In genomic region chr7:139085629-139086194, GRCm38 (mm10) we compare ENCODE assay signal across 8 mouse cellular contexts. TPM values are rescaled to one million over a fixed set of nuclear protein-coding genes. Genes with fewer than 3 reads are reported as not detected.
DNase-seq lines count a peak whose midpoint lies in the region; ATAC-seq lines count a peak whose summit lies in the region.
"Had no signal": no experiment of that assay in that cellular context is flagged by ENCODE, and none has a peak within 500 bp of the region (broad histone marks: within the 10 kb centered on the region; RNA-seq: fewer than 3 reads in every experiment).

Gene Dpysl4 (plus strand): TSS chr7:139086001.

- H3K9me3 ChIP-seq in embryonic facial prominence, embryonic 12.5 days = peaks cover 2% of the 10 kb centered on the region; the same call in 1 of the 2 replicates
- H3K9me3 ChIP-seq in heart, embryonic 11.5 days (replicated peaks; ENCODE audit: control insufficient read depth, low read length) = no peaks in the 10 kb centered on the region
- no peaks in the 10 kb centered on the region for H3K9me3 ChIP-seq in limb, embryonic 15.5 days
- H3K9me3 ChIP-seq in neural tube, embryonic 14.5 days (ENCODE audit: control insufficient read depth, low read length) = no peaks in the 10 kb centered on the region; the same call in 1 of the 2 replicates

- 7% methylated on average over 32 of the region's 32 CpGs for WGBS in embryonic facial prominence, embryonic 12.5 days
- 5% methylated on average over 32 of the region's 32 CpGs for WGBS in heart, embryonic 11.5 days (ENCODE audit: insufficient replicate concordance)
- WGBS in limb, embryonic 15.5 days = 7% methylated on average over 32 of the region's 32 CpGs
- WGBS in neural tube, embryonic 14.5 days = 7% methylated on average over 32 of the region's 32 CpGs

- H3K4me2 ChIP-seq in embryonic facial prominence, embryonic 12.5 days (replicated peaks) = peak within 1 kb of the TSS; percentile 75
- peak within 1 kb of the TSS; percentile 92 for H3K4me2 ChIP-seq in heart, embryonic 11.5 days
- H3K4me2 ChIP-seq in limb, embryonic 15.5 days = peak within 1 kb of the TSS; percentile 87
- peak within 1 kb of the TSS; percentile 63 for H3K4me2 ChIP-seq in neural tube, embryonic 14.5 days (ENCODE audit: low read depth, low read length)

- no peaks in the 10 kb centered on the region for H3K4me1 ChIP-seq in brown adipose tissue, adult 24 weeks (ENCODE audit: control insufficient read depth, insufficient read depth, insufficient read length, low read length)
- H3K4me1 ChIP-seq in embryonic facial prominence, embryonic 12.5 days = peaks cover 14% of the 10 kb centered on the region
- peaks cover 4% of the 10 kb centered on the region; the same call in 1 of the 2 replicates for H3K4me1 ChIP-seq in heart, embryonic 11.5 days (ENCODE audit: control insufficient read depth, insufficient read depth, low read length)
- H3K4me1 ChIP-seq in limb, embryonic 15.5 days = peaks cover 22% of the 10 kb centered on the region
- peaks cover 31% of the 10 kb centered on the region for H3K4me1 ChIP-seq in neural tube, embryonic 14.5 days (ENCODE audit: control insufficient read depth, insufficient read depth, low read length)

- peak; percentile 89 for DNase-seq in kidney, postnatal 10 days
- DNase-seq in yolk sac, embryonic 10.5 days (ENCODE audit: low spot score) = peak; percentile 52

- H3K9ac ChIP-seq in embryonic facial prominence, embryonic 12.5 days = peak within 1 kb of the TSS; percentile 77
- peak within 1 kb of the TSS; percentile 72 for H3K9ac ChIP-seq in heart, embryonic 11.5 days (ENCODE audit: low read depth, low read length)
- H3K9ac ChIP-seq in limb, embryonic 15.5 days = peak within 1 kb of the TSS; percentile 56
- H3K9ac ChIP-seq in neural tube, embryonic 14.5 days (replicated peaks; ENCODE audit: low read depth, low read length) = peak within 1 kb of the TSS; percentile 96

- H3K27ac ChIP-seq in brown adipose tissue, adult 24 weeks (replicated peaks; ENCODE audit: low read depth, low read length) = no peak within 1 kb of the TSS
- H3K27ac ChIP-seq in embryonic facial prominence, embryonic 12.5 days = no peak within 1 kb of the TSS
- no peak within 1 kb of the TSS for H3K27ac ChIP-seq in heart, embryonic 11.5 days (ENCODE audit: low read depth, low read length)
- H3K27ac ChIP-seq in limb, embryonic 15.5 days = 0 out of 2 replicates have a peak within 1 kb of the TSS, but pooled peaks have one; percentile 22
- peak within 1 kb of the TSS; percentile 81 for H3K27ac ChIP-seq in neural tube, embryonic 14.5 days (ENCODE audit: low read depth, low read length)

- H3K27me3 ChIP-seq in embryonic facial prominence, embryonic 12.5 days = peaks cover 14% of the 10 kb centered on the region; the same call in 1 of the 2 replicates
- H3K27me3 ChIP-seq in heart, embryonic 11.5 days (ENCODE audit: control insufficient read depth, insufficient read depth, low read length) = peaks cover 47% of the 10 kb centered on the region
- H3K27me3 ChIP-seq in limb, embryonic 15.5 days = peaks cover 39% of the 10 kb centered on the region
- H3K27me3 ChIP-seq in neural tube, embryonic 14.5 days (ENCODE audit: control insufficient read depth, insufficient read depth, low read length) = no peaks in the 10 kb centered on the region

- peak; percentile 72 for ATAC-seq in embryonic facial prominence, embryonic 12.5 days (ENCODE audit: insufficient number of reproducible peaks, insufficient read depth, low FRiP score, low TSS enrichment)
- ATAC-seq in heart, embryonic 11.5 days (replicated peaks; ENCODE audit: insufficient number of reproducible peaks, low FRiP score, low TSS enrichment) = 0 out of 2 replicates have a peak, but pooled peaks have one; percentile 44
- peak; percentile 73 for ATAC-seq in limb, embryonic 15.5 days (ENCODE audit: insufficient number of reproducible peaks, low FRiP score, low TSS enrichment, low read depth)
- peak; percentile 85 for ATAC-seq in neural tube, embryonic 14.5 days (ENCODE audit: low read depth)

- peaks cover 13% of the 10 kb centered on the region for H3K36me3 ChIP-seq in embryonic facial prominence, embryonic 12.5 days
- no peaks in the 10 kb centered on the region for H3K36me3 ChIP-seq in heart, embryonic 11.5 days (ENCODE audit: control insufficient read depth, insufficient read depth, low read length)
- no peaks in the 10 kb centered on the region; the same call in 1 of the 2 replicates for H3K36me3 ChIP-seq in limb, embryonic 15.5 days
- peaks cover 10% of the 10 kb centered on the region; the same call in 1 of the 2 replicates for H3K36me3 ChIP-seq in neural tube, embryonic 14.5 days (ENCODE audit: control insufficient read depth, insufficient read depth, low read length)

- peak within 1 kb of the TSS; percentile 62 for H3K4me3 ChIP-seq in brown adipose tissue, adult 24 weeks (ENCODE audit: insufficient read depth, low read depth, low read length)
- peak within 1 kb of the TSS; percentile 63 for H3K4me3 ChIP-seq in embryonic facial prominence, embryonic 12.5 days
- H3K4me3 ChIP-seq in heart, embryonic 11.5 days (ENCODE audit: low read depth, low read length) = peak within 1 kb of the TSS; percentile 56
- H3K4me3 ChIP-seq in limb, embryonic 15.5 days = peak within 1 kb of the TSS; percentile 65
- H3K4me3 ChIP-seq in neural tube, embryonic 14.5 days (ENCODE audit: low read depth, low read length) = peak within 1 kb of the TSS; percentile 89
- H3K4me3 ChIP-seq: erythroblast, embryonic 14.5 days had no signal

RNA-seq across cellular contexts. Expression of gene Dpysl4, which starts in this region (rescaled TPM):
- polyA plus RNA-seq in brown adipose tissue, adult 24 weeks (2012; ENCODE audit: insufficient read depth, insufficient read length, missing spikeins) = 0.54 TPM in 1 of 2 replicates, not detected in the other
- polyA plus RNA-seq in embryonic facial prominence, embryonic 12.5 days (2016; fragmentation: Nextera tagmentation; extraction: Ambion mirVana) = 52.8 and 62.3 TPM in 2 replicates
- polyA plus RNA-seq in heart, embryonic 11.5 days (2014; fragmentation: Nextera tagmentation; extraction: Ambion mirVana) = 3.9 and 4.4 TPM in 2 replicates
- polyA plus RNA-seq in limb, embryonic 15.5 days (2015; fragmentation: Nextera tagmentation; extraction: Ambion mirVana) = 14.8 and 15.7 TPM in 2 replicates
- 256 TPM in 2 replicates for polyA plus RNA-seq in neural tube, embryonic 14.5 days (2014; fragmentation: Nextera tagmentation; extraction: Ambion mirVana)
- polyA plus RNA-seq: erythroblast, embryonic 14.5 days had no signal

Comparison
In these comparisons a context has a peak if more than half of its experiments do, and no peak if none do; other contexts are left out.
1. H3K27ac ChIP-seq: peak in limb, embryonic 15.5 days (single experiment) and neural tube, embryonic 14.5 days (single experiment); none in brown adipose tissue, adult 24 weeks (single experiment), embryonic facial prominence, embryonic 12.5 days (single experiment) and heart, embryonic 11.5 days (single experiment).
2. Peak in every context shown above with its lines, with median percentiles within 50 percentile points of each other: H3K4me3 ChIP-seq, ATAC-seq, H3K4me2 ChIP-seq and H3K9ac ChIP-seq.